Mouse (Mus musculus): ENCODE measurements at regions not wholly inside any gene's neighbourhood (a gene's known extent, or its start where the extent isn't known, plus 50 kb on each side); places are given as distances from the start of the nearest gene placed in this dataset.
A peak's percentile ranks its signal among the peaks of the same experiment; 100 is the strongest.

GRCm38 (mm10) chr9:23062656-23063444 lies 160.0 kb upstream of the Bmper start:
- no peak for DNase-seq (ENCODE audit: low spot score in 2 of 2)

GRCm38 (mm10) chr9:23064001-23064400 lies 158.9 kb upstream of the Bmper start:
- DNase-seq (ENCODE audit: low spot score in 2 of 2): no peak

GRCm38 (mm10) chr9:23064811-23065210 lies 158.1 kb upstream of the Bmper start:
- no peak for DNase-seq (ENCODE audit: low spot score in 2 of 2)

DNA sequence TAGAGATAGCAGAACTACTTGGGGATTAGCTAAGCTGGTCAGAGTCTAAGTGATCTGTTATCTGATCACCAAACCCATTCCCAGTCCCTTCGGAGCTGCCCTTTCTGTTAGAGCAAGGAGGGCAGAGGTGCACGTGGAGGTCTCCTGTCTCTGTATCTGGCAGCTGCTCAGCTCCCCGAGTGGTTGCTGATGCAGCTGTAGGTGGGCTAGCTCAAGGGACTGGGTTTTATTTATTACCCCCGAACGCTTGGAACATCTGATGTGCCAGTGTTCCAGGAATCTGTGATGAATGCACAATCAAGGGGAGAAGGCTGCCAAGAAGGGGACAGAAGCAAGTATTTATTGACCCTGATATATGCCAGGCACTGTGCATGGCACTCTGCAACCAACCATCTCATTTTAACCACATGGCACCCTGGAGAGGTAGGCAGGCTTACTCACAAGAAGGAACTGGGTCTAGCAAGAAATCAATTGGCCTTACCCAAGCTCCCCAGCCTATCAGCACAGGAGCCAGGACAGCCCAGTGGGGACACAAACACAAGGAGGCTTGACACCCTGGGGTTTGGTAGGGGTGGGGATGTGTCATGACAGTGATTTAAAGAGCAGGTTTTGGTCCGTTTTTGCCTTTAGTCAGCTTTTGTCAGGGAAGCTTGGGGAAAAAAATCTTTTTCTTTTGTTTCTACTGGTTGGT lies 154.6 kb upstream of the Bmper start:
- no peak for DNase-seq (ENCODE audit: low spot score in 2 of 2)

DNA sequence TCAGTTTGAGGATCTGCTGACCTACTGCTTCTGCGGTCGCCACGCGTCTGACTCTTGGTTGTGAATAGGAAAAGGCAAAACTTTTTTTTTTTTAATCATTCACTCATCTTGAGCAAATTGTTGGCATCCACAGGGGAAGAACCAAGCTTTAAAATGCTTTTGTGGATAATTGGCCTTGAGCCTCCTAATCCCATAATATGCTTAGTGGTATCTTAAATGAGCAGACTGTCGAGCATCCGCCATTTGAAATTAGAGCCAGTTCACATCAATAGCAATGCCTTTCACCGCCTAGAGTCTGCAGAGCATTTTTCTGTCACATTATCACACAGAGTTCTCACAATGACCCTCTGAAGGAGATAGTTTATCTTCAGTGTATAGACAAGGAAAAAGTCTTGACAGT lies 153.7 kb upstream of the Bmper start:
- DNase-seq (ENCODE audit: low spot score in 2 of 2): no peak

DNA sequence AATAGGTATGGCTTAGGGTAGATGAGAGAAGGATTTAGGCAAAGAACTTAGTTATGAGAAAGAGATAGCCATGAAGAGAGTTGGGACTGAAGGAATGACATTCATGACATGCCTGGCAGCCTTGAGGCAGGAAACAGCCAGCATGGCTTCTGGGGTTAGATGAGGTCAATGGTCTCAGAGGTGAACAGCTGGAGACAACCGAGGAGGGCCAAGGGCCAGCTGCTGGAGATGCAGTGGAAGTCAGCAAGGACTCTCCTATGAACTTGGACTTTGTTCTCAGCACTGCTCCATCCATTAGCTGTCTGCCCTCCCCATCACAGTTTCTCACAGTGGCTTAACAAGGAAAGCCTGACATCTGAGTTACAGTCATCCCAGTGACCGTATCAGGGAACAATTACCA lies 151.9 kb upstream of the Bmper start:
- DNase-seq (ENCODE audit: low spot score in 2 of 2): no peak

DNA sequence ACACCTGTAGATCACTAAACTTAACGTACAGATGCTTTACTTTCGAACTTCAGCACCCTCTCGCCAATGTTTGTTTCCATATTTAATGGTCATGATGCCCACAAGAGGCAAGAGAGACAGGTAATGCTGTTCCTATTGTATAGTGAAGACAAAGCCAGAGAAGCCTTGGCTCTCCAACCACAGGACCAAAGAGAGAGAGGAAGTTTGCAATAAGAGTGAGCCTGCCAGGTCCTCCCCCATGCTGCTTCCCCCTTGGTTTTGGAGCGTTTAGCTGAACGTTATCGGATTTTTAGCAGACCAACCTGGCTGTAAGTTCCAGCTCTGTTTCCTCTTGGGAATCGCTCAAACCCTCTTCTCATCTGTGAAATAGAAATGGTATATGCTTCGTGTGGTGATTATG lies 150.1 kb upstream of the Bmper start:
- DNase-seq (ENCODE audit: low spot score in 2 of 2): no peak

DNA sequence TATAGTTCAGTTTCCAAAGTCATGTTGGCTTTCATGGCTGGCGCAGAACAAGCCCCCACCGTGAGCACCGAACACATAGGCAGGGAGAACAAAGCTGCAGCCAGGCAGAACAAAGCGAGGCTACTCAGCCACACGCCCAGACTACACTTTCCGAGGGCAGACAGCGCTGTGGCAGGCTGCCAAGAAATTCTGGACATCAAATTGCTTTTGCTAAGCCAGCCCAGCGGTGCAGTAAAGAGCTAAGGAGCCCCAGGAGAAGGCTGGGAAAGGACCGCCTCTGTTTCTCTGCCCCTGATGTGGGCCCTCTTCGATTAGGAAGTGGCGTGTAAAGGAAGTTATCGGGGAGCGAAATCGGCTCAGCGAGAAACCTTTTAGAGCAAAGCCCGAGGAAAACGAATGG lies 139.3 kb upstream of the Bmper start:
- peak; percentile 12 to 16 for DNase-seq (ENCODE audit: low spot score in 2 of 2)

DNA sequence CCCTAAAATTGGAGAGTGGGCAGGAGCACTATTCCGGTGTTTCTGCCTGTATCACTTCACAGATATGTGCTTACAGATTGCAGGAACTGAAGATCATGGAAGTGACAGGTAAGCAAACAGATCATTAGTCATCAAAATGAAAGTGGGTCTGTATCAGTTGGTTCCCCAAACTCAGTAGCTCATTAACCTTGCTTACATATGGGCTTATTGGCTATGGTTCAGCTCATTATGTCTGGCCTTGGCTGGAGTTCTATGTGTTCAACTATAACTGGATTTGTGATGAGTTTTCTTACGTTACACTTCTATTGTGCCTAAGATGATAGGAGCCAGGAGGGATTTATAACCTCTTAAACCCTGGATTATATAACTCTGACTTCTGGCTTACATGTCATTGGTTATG lies 133.5 kb upstream of the Bmper start:
- DNase-seq (ENCODE audit: low spot score in 2 of 2): no peak

DNA sequence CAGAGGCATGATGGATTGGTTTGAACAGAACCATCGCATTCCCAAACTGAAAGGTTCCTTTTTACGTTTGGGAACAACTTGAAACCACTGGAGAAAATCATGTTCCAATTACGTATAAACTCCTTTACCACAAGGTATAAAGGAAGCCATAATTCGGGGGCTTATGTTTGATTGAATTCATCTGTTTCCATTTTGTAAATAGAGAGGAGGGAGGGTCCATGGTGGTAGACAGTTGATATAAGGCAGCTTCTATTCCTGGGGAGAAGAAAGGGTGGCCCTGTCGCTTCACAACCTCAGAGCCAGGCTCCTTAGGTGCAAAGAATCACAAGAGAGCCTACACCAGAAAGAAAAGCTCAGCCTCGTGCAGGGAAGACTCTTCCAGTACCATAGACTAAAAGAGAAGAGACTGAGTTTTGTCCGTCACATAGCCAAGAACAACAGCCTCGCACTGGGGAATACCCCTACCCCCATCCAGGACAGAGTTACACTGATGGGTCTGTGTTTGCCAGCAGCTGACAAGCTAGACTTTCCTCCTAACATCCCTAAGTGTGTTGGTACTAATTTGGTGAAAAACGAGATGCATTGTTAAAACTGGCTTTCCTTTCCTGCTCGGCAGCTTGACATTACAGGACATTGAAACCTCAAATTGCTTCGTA lies 125.6 kb upstream of the Bmper start:
- DNase-seq (ENCODE audit: low spot score in 2 of 2): no peak

DNA sequence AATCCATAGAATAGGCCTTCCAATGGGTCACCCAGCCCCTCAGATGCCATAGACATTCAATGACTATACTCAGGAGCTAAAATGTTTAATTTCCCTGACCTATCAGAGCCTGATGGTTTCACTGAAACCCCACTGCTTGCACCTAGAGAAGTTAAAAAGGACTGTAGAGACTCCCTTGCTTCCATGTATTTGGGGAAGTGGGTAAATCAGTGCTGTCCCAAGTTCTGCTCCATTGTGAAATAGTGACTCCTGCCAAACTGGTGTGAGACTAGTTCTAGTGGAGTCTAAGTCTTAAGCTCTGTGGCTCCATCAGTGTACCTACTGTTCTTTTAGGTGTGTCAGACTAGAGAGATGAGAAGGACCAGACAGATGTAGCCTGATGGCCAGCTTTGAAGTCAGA lies 121.3 kb upstream of the Bmper start:
- no peak for DNase-seq (ENCODE audit: low spot score in 2 of 2)

- DNase-seq (ENCODE audit: low spot score in 2 of 2): peak; percentile 4 to 8
These were observed 120.7 kb upstream of the Bmper start for GRCm38 (mm10) chr9:23101990-23102796.

- DNase-seq (ENCODE audit: low spot score in 2 of 2): no peak
These were observed 111.4 kb upstream of the Bmper start for GRCm38 (mm10) chr9:23111500-23111899.

GRCm38 (mm10) chr9:23115026-23115425 lies 107.8 kb upstream of the Bmper start:
- no peak for DNase-seq (ENCODE audit: low spot score in 2 of 2)

DNA sequence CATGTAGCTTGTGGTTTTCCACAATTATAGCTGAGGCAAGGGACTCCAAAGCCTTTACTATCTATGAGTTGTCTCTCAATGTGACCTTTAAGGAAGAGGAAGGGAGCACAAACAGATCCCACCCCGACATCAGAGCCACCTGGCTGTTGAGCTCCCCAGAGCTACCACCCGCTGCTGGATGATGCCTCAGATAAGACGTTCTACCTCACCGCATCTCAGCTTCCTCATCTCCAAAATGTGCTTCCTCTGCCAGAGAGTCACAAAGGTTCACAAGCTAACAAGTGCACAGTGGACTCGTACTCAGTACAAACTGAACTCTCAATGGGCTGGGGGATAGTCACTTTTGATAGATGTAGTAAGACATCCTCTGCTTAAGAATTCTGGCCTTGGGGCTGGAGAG lies 107.3 kb upstream of the Bmper start:
- no peak for DNase-seq (ENCODE audit: low spot score in 2 of 2)

GRCm38 (mm10) chr9:23116311-23116710 lies 106.6 kb upstream of the Bmper start:
- no peak for DNase-seq (ENCODE audit: low spot score in 2 of 2)

DNA sequence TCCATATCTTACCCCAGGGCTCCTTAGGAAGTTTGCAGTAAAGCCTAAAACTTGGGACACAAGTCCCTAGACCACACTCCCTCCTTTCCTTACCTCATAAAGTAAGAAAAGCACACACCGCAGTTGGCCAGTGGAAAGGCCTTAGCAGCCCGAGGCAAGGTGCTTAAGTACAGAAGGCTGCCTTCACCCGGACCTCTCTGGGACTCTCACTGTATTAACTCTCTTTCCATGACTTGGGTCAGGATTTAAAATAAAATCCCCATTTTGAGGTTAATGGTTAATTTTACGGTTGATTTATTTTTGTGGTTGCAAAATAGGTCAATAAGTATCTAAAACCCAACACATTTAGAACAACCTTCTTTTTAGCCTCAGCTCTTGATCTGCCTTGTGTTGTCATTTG lies 103.1 kb upstream of the Bmper start:
- no peak for DNase-seq (ENCODE audit: low spot score in 2 of 2)

- DNase-seq (ENCODE audit: low spot score in 2 of 2): no peak
These were observed 102.1 kb upstream of the Bmper start for GRCm38 (mm10) chr9:23120814-23121213.

DNA sequence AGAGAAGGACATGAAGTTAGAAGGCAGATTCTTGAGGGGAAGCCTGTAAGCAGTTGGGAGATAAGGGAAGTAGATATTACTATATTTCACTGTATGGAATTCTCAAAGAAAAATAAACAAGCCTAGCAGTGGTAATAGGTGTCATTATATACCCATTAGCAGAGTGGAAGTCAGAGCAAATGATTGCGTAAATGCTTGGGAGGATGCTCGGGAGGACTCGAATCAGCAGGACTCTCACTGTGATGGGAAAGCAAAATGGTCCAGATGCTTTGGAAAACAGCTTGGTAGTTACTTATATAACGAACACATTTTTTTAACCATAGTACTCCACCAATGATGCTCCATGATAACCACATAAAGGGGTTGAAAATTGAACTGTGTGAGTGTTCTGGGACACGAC lies 100.4 kb upstream of the Bmper start:
- no peak for DNase-seq (ENCODE audit: low spot score in 2 of 2)

- no peak for DNase-seq (ENCODE audit: low spot score in 2 of 2)
These were observed 99.4 kb upstream of the Bmper start for GRCm38 (mm10) chr9:23123452-23123851.

DNA sequence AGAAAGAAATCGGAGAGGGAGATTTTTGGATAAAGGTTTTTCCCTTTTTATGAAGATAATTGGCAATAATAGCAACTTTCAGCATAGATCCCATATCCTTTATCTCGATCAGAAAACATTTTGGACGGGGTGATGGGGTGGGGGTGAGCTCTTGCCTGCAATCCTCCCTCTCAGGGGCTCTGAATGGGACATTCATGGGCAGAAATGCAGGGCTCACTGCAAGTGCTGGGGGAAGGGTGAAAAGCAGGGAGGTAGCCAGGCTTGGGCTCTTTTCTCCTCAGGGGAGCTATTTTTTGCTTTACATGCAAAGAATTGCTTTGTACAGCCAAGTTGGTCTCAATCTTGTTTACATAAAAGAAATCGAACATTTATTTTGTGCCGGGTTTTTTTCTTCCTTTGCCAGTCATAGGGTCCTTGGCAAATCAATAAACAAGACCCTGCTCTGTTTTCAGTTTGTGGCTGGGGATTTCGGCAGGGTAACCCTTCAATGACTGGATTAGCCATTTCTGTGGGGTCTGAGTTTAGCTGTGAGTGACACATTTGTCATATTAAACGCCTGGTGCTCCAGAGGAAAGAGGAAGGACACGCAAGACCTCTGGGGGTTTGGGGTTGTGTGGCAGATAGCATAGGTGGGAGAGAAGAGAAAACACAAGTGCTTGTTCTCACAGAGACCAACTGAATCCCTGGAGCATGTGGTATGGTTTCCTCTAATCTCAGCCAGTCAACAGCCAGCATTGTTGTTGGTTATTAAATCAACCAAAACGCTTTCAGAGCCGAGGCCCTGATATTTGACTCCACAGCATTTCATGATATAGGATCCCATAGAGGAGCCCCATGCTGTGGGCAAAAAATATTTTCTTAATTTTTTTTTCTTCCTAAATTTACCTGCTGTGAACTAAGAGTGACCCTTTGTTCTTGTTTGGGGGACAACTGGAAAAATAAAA lies 96.8 kb upstream of the Bmper start:
- no peak for DNase-seq (ENCODE audit: low spot score in 2 of 2)

All from right cerebral cortex, postnatal 36 days (tissue).